Mouse (Mus musculus): Measurements from ENCODE around the gene Ephb2. TPM values are rescaled to one million over a fixed set of nuclear protein-coding genes. Genes with fewer than 3 reads are reported as not detected.

The Ephb2 gene
- total and polyA plus RNA-seq, 3 experiments, result 0.08 to 0.34 (median 0.33) TPM

DNA sequence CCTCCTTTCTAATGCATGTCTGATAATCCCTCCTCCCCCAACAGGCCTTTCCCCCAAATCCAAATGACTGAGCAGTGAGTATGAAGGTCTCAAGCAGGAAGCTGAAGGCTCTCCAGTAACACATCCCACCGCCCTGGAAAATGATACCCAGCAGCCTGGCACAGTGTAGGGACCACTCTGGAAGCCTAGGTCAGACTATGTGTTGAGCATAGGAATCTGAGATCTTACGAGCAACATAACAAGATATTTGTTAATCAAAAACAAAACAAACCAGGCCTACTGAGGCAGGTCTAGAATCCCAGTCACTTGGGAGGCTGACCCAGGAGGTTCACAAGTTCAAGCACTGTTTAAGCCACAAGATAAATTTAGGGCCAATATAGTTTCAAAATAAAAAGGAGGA is 235.3 kb downstream of the Ephb2 start:
- TF ChIP-seq GATA1 (IDR thresholded peaks at IDR 0.05; ENCODE audit: borderline replicate concordance, low read length), result no peak
- TF ChIP-seq TAL1 (conservative IDR thresholded peaks at IDR 0.05; ENCODE audit: low read depth, low read length), result no peak
- TF ChIP-seq POLR2AphosphoS5 (IDR thresholded peaks at IDR 0.05; ENCODE audit: insufficient replicate concordance, low read depth, low read length), result no peak
- TF ChIP-seq CTCF (IDR thresholded peaks at IDR 0.05; ENCODE audit: low read depth, low read length), result no peak
- no peak for TF ChIP-seq GATA2 (IDR thresholded peaks at IDR 0.05; ENCODE audit: borderline replicate concordance, low read depth, low read length)
- H3K27me3 ChIP-seq (ENCODE audit: insufficient read depth, low read length), result 0 out of 2 replicates have a peak, but pooled peaks cover 2% of the 10 kb centered on the region
- DNase-seq (ENCODE audit: low spot score) (no peak), ATAC-seq (ENCODE audit: extremely low read depth, insufficient number of reproducible peaks, low FRiP score, poor library complexity, severe bottlenecking) (no peak)
- H3K36me3 ChIP-seq (replicated peaks), result peaks cover 9% of the 10 kb centered on the region
- H3K9me3 ChIP-seq (replicated peaks), result no peaks in the 10 kb centered on the region
- no peak overlapping the region; the same call in 1 of the 2 replicates for H3K4me3 ChIP-seq (ENCODE audit: low read depth, low read length)
- peaks cover 38% of the 10 kb centered on the region for H3K4me1 ChIP-seq (ENCODE audit: insufficient read depth, low read depth, low read length)

DNA sequence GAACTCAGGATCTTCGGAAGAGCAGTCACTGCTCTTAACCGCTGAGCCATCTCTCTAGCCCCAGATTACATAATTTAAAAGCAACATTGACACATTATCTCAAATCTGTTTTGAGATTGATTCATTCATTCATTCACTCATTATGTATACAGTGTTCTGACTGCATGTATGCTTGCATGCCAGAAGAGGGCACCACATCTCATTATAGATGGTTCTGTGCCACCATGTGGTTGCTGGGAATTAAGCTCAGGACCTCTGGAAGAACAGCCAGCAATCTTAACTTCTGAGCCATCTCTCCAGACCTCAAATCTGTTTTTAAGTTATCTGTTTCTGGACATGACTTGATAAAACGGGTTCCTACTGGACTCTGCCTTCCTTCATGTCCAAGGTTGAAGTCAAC is 235.9 kb downstream of the Ephb2 start:
- ATAC-seq (ENCODE audit: extremely low read depth, insufficient number of reproducible peaks, low FRiP score, poor library complexity, severe bottlenecking) (no peak), DNase-seq (ENCODE audit: low spot score) (no peak)
- Histone ChIP-seq H3K4me3 (ENCODE audit: low read depth, low read length) (no peak overlapping the region), H3K9me3 (replicated peaks) (no peaks in the 10 kb centered on the region), H3K36me3 (replicated peaks) (peaks cover 12% of the 10 kb centered on the region), H3K27me3 (ENCODE audit: insufficient read depth, low read length) (0 out of 2 replicates have a peak, but pooled peaks cover 2% of the 10 kb centered on the region), H3K4me1 (ENCODE audit: insufficient read depth, low read depth, low read length) (peaks cover 41% of the 10 kb centered on the region)
- no peak for TF ChIP-seq TAL1 (conservative IDR thresholded peaks at IDR 0.05; ENCODE audit: low read depth, low read length)

DNA sequence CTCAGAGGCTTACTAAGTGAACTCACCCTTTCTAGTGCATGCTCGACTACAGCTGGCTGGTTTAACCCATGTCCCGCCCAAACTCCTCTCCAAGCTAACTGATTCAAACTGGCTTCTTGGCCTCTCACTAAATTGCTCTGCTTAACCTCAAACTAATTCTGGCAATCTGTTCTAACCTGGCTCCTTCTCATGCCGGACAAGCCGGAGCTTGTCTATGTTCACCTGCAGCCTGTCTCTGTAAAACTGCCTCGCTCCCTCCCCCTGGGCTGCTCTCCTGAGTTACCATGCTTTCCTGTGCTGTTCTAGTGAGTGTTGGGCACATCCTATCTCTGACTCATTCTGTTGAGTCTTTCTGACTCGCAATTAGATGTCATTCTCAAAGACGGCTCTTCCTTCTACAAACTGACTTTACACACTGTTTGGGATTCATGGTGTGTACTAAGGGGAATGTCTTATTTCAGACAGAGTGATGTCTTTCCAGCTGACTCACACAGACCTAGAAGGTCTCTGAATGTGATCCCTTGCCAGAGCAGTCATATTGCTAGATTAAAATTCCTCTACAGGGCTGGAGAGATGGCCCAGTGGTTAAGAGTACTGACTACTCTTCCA is 237.4 kb downstream of the Ephb2 start:
- Histone ChIP-seq H3K36me3 (replicated peaks) (peaks cover 21% of the 10 kb centered on the region), H3K9me3 (replicated peaks) (no peaks in the 10 kb centered on the region), H3K4me1 (ENCODE audit: insufficient read depth, low read depth, low read length) (peaks cover 51% of the 10 kb centered on the region), H3K27me3 (ENCODE audit: insufficient read depth, low read length) (no peaks in the 10 kb centered on the region), H3K4me3 (ENCODE audit: low read depth, low read length) (no peak overlapping the region)
- no peak for TF ChIP-seq TAL1 (conservative IDR thresholded peaks at IDR 0.05; ENCODE audit: low read depth, low read length)
- no peak for TF ChIP-seq GATA2 (IDR thresholded peaks at IDR 0.05; ENCODE audit: borderline replicate concordance, low read depth, low read length)
- no peak for TF ChIP-seq CTCF (IDR thresholded peaks at IDR 0.05; ENCODE audit: low read depth, low read length)
- no peak for TF ChIP-seq POLR2AphosphoS5 (IDR thresholded peaks at IDR 0.05; ENCODE audit: insufficient replicate concordance, low read depth, low read length)
- no peak for TF ChIP-seq GATA1 (IDR thresholded peaks at IDR 0.05; ENCODE audit: borderline replicate concordance, low read length)
- ATAC-seq (ENCODE audit: extremely low read depth, insufficient number of reproducible peaks, low FRiP score, poor library complexity, severe bottlenecking) (no peak), DNase-seq (ENCODE audit: low spot score) (no peak)

Other genes with a start within 250 kb of the Ephb2 start
- gene Kdm1a, start 233.3 kb downstream of the Ephb2 start, total RNA-seq (2014; fragmentation: Nextera tagmentation), result 66.5 and 86.3 TPM in 2 replicates
- gene Kdm1a, start 233.3 kb downstream of the Ephb2 start, total RNA-seq (2017), result 89.9 and 107 TPM in 2 replicates
- gene Kdm1a, start 233.3 kb downstream of the Ephb2 start, polyA plus RNA-seq (2012), result 29.3 and 35.0 TPM in 2 replicates
- not detected in 2 replicates for gene Tex46, start 225.6 kb downstream of the Ephb2 start, total RNA-seq (2014; fragmentation: Nextera tagmentation)
- gene Tex46, start 225.6 kb downstream of the Ephb2 start, total RNA-seq (2017), result not detected in 2 replicates
- gene Tex46, start 225.6 kb downstream of the Ephb2 start, polyA plus RNA-seq (2012), result not detected in 2 replicates
- gene Lactbl1, start 213.4 kb downstream of the Ephb2 start, total RNA-seq (2014; fragmentation: Nextera tagmentation), result not detected in 2 replicates
- not detected in 2 replicates for gene Lactbl1, start 213.4 kb downstream of the Ephb2 start, total RNA-seq (2017)
- 0.02 and 0.04 TPM in 2 replicates for gene Lactbl1, start 213.4 kb downstream of the Ephb2 start, polyA plus RNA-seq (2012)
- not detected in 2 replicates for gene C1qb, start 50.2 kb upstream of the Ephb2 start, total RNA-seq (2014; fragmentation: Nextera tagmentation)
- gene C1qb, start 50.2 kb upstream of the Ephb2 start, total RNA-seq (2017), result 0.16 TPM in 1 of 2 replicates, not detected in the other
- 0.09 TPM in 1 of 2 replicates, not detected in the other for gene C1qb, start 50.2 kb upstream of the Ephb2 start, polyA plus RNA-seq (2012)
- gene C1qc, start 57.1 kb upstream of the Ephb2 start, total RNA-seq (2014; fragmentation: Nextera tagmentation), result not detected in 2 replicates
- 0.49 TPM in 1 of 2 replicates, not detected in the other for gene C1qc, start 57.1 kb upstream of the Ephb2 start, total RNA-seq (2017)
- gene C1qc, start 57.1 kb upstream of the Ephb2 start, polyA plus RNA-seq (2012), result 0.04 and 0.07 TPM in 2 replicates
- 7.4 TPM in 1 of 2 replicates, not detected in the other for gene C1qa, start 62.8 kb upstream of the Ephb2 start, total RNA-seq (2014; fragmentation: Nextera tagmentation)
- not detected in 2 replicates for gene C1qa, start 62.8 kb upstream of the Ephb2 start, total RNA-seq (2017)
- gene C1qa, start 62.8 kb upstream of the Ephb2 start, polyA plus RNA-seq (2012), result not detected in 2 replicates
- not detected in 2 replicates for gene Epha8, start 120.8 kb upstream of the Ephb2 start, total RNA-seq (2014; fragmentation: Nextera tagmentation)
- 0.11 TPM in 1 of 2 replicates, not detected in the other for gene Epha8, start 120.8 kb upstream of the Ephb2 start, total RNA-seq (2017)
- gene Epha8, start 120.8 kb upstream of the Ephb2 start, polyA plus RNA-seq (2012), result not detected in 2 replicates
- gene Zbtb40, start 212.8 kb upstream of the Ephb2 start, total RNA-seq (2014; fragmentation: Nextera tagmentation), result 15.4 and 16.7 TPM in 2 replicates
- gene Zbtb40, start 212.8 kb upstream of the Ephb2 start, total RNA-seq (2017), result 13.4 and 14.4 TPM in 2 replicates
- gene Zbtb40, start 212.8 kb upstream of the Ephb2 start, polyA plus RNA-seq (2012), result 10.9 and 17.8 TPM in 2 replicates